Mouse (Mus musculus) heart, adult 8-10 months (tissue): Measurements from ENCODE around the gene Bbx. TPM values are rescaled to one million over a fixed set of nuclear protein-coding genes. Genes with fewer than 3 reads are reported as not detected.
A peak's percentile ranks its signal among the peaks of the same experiment; 100 is the strongest.

Experiments
- DNase-seq: peaks from one replicate; pipeline ENCODE4 v3.0.0; 2022; ENCODE audit warnings: low spot score
- total RNA-seq, 4 experiments: library from RNA; stranded (reverse); gene quantifications; 2 replicates each; pipeline ENCODE4 v1.2.4; 2022

Gene Bbx
- total RNA-seq, 4 experiments from 2014 or later: 13.5 to 17.4 (median 15.8) TPM

- no peak for DNase-seq
These were observed 33.6 kb downstream of the Bbx start for GRCm38 (mm10) chr16:50398564-50398963.

- no peak for DNase-seq
These were observed 36.1 kb downstream of the Bbx start for GRCm38 (mm10) chr16:50395928-50396612.

DNA sequence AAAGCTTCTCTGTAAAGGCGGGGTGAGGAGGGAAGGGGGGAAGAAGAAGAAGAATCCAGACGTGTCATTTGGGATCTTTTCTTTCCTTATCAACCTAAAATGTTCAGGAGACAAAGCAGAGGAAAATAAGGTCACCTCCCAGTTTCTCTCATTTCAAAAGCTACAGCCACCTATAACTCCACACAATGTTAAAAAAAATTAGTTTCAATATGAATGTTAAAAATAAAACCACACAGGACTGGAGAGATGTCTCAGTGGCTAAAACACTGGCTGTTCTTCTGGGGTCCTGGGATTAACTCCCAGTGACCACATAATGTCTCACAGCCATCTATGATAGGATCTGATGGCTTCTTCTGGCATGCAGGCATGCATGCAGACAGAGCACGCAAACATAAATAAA, 43.7 kb downstream of the Bbx start:
- DNase-seq: no peak

GRCm38 (mm10) chr16:50383541-50383940, 48.6 kb downstream of the Bbx start:
- DNase-seq: no peak

- peak; percentile 24 for DNase-seq
These were observed 50.8 kb downstream of the Bbx start for GRCm38 (mm10) chr16:50381351-50381746.

- peak; percentile 25 for DNase-seq
These were observed 51.4 kb downstream of the Bbx start for GRCm38 (mm10) chr16:50380682-50381350.

- DNase-seq: no peak
These were observed 52.0 kb downstream of the Bbx start for GRCm38 (mm10) chr16:50380232-50380631.

- DNase-seq: peak; percentile 29
These were observed 57.6 kb downstream of the Bbx start for GRCm38 (mm10) chr16:50374611-50375010.

DNA sequence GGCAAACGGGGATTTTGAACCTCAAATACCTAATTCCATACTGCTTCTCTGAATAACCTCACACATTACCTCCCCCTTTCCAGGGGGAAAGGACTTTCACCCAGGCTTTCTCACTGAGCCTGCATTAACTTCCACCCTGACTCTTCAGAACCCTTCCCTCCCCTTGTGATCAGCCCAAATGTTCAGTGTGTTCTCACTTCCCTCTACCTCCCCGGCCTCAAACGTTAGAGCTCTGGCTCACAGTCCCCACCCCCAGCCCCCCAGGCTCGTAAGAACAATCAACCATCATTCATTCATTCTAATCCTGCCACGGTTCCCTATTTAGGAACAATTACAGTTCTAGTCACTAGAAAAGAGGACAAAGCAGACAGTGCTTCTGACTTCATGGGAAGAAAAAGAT, 58.5 kb downstream of the Bbx start:
- no peak for DNase-seq

- DNase-seq: no peak
These were observed 59.6 kb downstream of the Bbx start for GRCm38 (mm10) chr16:50372543-50372942.

DNA sequence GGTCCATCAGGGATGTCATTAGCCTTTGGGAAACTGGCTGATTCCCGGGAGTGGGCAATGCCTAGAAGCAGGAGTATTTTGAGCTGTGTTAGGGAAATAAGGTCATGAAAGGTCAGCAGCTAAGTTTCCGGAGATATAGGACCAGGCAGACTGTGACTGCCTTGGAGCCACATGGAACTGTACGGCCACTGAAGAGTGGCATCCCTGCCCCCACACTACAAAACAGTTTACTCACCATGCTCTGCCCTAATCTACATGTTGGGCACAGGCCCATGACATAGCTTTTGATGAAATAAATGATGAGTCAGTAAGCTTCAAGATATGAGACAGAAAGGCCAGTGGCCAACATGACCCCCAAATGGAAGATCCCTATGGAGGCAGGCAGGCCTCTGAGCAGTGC, 60.7 kb downstream of the Bbx start:
- DNase-seq: no peak

DNA sequence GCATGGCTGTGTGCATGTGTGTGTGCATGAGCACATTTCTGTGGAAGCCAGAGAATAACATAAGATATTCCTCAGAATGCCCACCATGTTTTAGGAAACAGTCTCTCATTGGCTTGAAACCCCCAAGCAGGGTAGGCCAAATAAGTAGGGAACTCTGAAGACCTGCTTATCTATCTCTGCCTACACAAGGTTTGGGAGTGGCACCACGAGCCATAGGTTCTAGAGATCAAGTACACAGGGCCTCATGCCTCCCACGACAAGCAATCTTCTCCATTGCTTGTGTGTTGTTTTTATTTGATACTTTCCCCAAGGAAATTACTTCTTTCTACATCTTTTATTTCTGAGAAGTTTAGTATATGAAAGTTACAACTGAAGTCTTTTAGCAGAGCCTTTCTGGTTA, 61.8 kb downstream of the Bbx start:
- no peak for DNase-seq

GRCm38 (mm10) chr16:50366556-50366955, 65.6 kb downstream of the Bbx start:
- no peak for DNase-seq

DNA sequence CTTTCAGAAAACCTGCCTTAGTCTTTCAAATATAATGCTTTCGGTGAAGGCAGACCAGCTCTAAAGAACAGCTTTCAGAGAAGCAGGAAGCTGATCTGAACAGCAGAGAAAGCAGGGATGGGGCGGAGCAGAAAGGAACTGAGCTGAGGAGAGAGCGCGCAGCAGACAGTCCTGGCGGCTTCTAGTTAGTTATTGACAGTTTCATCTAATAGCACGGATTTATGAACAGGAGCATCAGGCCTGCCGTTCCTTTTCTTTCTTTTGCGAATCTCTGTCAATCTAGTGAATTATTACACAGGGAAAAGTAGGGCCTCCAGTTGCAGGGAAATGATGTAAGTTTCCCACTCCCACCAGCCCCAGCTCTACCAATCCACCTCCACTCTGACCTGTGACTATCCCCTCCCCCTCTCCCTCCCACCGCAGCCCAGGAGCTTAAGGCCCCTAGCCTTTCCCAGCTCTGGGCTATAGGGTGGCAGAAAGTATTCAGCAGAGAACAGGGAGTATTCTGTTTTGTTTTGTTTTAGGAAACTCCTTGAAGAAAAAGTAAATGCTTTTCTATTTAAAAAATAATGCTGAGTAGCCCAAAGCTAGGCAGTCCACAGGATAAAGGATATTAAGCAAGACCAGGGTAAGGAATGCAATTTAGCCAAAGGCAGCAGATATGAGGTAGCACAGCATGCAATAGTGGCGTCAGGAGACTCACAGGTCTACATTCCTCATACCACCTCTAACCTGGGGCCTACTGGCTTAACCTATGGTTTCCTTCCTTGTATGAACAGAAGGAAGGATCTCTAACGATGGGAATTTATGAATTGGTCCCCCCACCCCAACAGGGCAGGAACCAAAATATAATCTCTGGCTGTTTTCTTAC, 67.8 kb downstream of the Bbx start:
- DNase-seq: peak; percentile 19

DNA sequence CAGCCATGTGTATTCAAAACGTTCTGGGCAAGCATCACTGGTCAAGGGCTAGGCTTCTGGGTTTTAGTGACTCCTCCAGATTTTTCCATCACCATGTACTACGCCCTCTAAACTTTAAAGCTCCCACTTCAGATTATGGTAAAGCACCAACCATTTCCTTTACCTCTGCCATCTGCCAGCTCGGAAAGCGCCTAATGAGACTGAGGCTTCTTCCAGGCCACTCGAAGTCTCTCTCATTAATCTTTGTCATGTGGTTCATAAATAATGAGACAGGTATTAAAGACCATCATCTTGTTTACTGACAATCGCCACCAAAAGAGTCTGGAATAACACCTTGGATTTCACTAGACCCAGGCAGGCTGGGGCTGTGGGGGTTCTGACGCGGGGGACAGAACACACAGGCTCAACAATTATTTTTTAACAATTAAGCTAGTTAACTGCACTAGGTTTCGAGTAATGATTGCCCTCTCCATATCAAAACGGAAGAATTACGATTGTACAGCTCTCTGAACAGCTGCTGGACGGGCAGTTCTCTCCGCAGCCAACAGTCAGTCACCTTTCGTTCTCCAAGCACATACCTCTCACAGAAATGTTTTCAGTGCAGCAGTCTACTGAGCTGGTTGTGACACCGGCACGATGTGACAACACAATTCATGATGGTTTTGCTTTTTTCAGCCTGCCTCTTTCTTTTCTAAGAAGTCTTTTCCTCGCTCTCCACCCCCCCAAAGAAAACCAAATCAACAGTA, 68.6 kb downstream of the Bbx start:
- peak; percentile 26 for DNase-seq

DNA sequence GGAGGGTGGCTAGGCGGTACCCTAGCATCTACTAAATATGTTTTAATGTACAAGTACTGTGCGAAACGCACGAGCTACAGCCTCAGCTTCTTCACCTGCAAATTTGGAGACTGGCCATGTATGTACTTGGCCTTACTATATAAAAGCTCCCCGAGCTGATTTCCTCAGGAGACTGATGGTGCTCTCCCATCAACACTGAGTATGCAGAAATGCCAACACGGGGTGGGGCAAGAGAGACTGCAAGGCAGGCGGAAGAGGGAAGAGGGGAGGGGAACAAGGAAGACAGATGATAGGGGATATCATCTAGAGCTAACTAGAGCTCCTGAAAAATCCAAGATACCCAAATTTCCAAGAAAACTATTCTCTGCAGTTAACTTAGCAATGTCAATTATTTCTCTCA, 71.6 kb downstream of the Bbx start:
- DNase-seq: no peak

DNA sequence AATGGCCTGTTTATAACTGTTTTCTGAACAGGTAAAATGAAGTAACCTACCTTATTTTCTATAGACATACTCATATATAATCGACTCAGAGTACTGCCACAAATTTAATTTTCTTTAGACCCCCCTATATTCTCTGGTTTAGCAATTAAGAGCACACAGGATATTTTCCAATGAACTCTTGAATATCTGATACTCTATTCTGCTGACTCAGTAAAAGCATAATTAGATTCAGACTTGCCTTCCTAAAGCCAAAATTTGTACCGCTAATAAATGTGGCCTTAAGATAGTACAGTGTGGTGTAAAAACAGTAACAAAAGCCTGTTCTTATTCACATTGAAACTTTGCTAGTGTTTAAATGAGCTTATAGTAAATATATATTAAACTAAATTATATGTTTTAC, 102.5 kb downstream of the Bbx start:
- DNase-seq: no peak

- no peak for DNase-seq
These were observed 107.4 kb downstream of the Bbx start for GRCm38 (mm10) chr16:50324746-50325145.

GRCm38 (mm10) chr16:50324292-50324691, 107.9 kb downstream of the Bbx start:
- no peak for DNase-seq

DNA sequence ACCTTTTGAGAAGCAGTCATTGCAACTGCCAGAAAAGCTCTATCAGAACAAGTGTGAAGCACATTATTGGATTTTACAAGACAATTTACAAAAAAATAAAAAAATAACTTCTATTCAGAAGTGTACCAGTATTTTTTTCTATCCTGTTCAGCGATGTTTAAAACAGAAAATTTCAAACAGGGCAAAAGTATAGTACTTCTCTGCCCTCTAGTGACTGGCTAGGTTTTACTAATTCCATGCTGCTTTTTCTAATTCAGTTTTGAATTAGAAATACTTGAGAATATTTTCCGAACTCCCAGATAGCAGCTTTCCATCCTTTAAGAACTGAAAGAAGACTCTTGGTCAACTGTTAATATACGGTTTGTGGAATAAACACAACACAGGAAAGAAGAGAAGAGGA, 110.8 kb downstream of the Bbx start:
- no peak for DNase-seq

DNA sequence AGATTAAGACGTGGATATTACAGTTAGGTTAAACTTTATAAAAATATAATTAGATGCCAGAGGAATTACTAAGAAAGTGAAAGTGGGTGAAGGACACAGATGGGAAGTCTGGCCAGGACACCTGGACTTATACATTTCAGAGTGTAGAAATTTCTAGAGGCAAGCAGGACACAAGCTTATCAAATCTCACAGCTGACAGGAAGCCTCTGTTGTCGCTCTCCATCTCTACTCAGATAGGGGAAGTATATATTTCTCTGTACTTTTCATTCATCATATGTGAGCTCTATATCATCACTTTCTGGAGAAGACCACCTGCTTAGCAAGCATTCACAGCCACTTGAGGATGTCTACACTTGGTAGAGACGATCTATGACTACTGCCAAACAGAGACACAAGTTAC, 113.9 kb downstream of the Bbx start:
- no peak for DNase-seq
